8 mouse cellular contexts compared by ENCODE assay signal in the genomic region with DNA sequence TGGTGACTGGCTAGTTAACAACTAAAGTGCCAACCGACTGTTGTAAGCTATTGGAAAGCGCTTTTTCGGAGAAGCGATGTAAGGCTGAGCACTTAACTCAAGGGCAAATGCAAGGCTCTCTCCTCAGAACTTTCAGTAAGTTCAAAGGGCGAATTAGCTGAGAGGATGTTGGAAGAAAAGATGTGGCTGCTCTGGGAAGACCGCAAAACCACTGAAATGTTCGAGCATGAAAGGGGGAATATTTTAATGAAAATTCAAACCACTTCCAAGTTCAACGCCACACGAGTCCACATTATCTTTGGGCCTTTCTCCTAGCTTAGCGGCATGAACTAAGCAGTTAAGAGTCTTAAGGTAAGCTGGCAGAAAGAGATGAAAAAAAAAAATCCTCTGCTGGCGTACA. TPM values are rescaled to one million over a fixed set of nuclear protein-coding genes. Genes with fewer than 3 reads are reported as not detected.
DNase-seq lines count a peak whose midpoint lies in the region; ATAC-seq lines count a peak whose summit lies in the region.

No protein-coding gene starts in this region.

- H3K36me3 ChIP-seq in lung, embryonic 15.5 days = peaks cover 5% of the 10 kb centered on the region; the same call in 1 of the 2 replicates
- peaks cover 27% of the 10 kb centered on the region for H3K36me3 ChIP-seq in embryonic facial prominence, embryonic 10.5 days (replicated peaks)
- 0 out of 2 replicates have a peak, but pooled peaks cover 3% of the 10 kb centered on the region for H3K36me3 ChIP-seq in intestine, embryonic 16.5 days (ENCODE audit: control insufficient read depth, insufficient read depth, low read length)

- peaks cover 27% of the 10 kb centered on the region for H3K4me1 ChIP-seq in lung, embryonic 15.5 days
- H3K4me1 ChIP-seq in embryonic facial prominence, embryonic 10.5 days = peaks cover 23% of the 10 kb centered on the region
- peaks cover 17% of the 10 kb centered on the region for H3K4me1 ChIP-seq in intestine, embryonic 16.5 days (ENCODE audit: control insufficient read depth, insufficient read depth, low read length)

- peak overlapping the region; percentile 99; the same call in 1 of the 2 replicates for H3K27ac ChIP-seq in lung, embryonic 15.5 days
- peak overlapping the region; percentile 100 for H3K27ac ChIP-seq in embryonic facial prominence, embryonic 10.5 days (replicated peaks)
- no peak overlapping the region for H3K27ac ChIP-seq in intestine, embryonic 16.5 days (ENCODE audit: low read length)

- ATAC-seq in lung, embryonic 15.5 days (ENCODE audit: borderline replicate concordance, extremely low read depth, low FRiP score, low TSS enrichment) = no peak
- no peak for ATAC-seq in intestine, embryonic 16.5 days

- H3K9me3 ChIP-seq in lung, embryonic 15.5 days = no peaks in the 10 kb centered on the region
- no peaks in the 10 kb centered on the region for H3K9me3 ChIP-seq in embryonic facial prominence, embryonic 10.5 days
- H3K9me3 ChIP-seq in intestine, embryonic 16.5 days (ENCODE audit: control insufficient read depth, low read length) = no peaks in the 10 kb centered on the region

- no peaks in the 10 kb centered on the region for H3K27me3 ChIP-seq in lung, embryonic 15.5 days
- no peaks in the 10 kb centered on the region for H3K27me3 ChIP-seq in embryonic facial prominence, embryonic 10.5 days (replicated peaks; ENCODE audit: low read depth, poor library complexity, severe bottlenecking)
- no peaks in the 10 kb centered on the region for H3K27me3 ChIP-seq in intestine, embryonic 16.5 days (replicated peaks; ENCODE audit: control insufficient read depth, insufficient read depth, low read length)

- peak overlapping the region; percentile 84 for H3K4me3 ChIP-seq in lung, embryonic 15.5 days
- peak overlapping the region; percentile 91 for H3K4me3 ChIP-seq in embryonic facial prominence, embryonic 10.5 days
- peak overlapping the region; percentile 69 for H3K4me3 ChIP-seq in intestine, embryonic 16.5 days (ENCODE audit: low read length)

- H3K4me2 ChIP-seq in lung, embryonic 15.5 days = peak overlapping the region; percentile 67
- H3K4me2 ChIP-seq in intestine, embryonic 16.5 days (ENCODE audit: low read depth, low read length) = peak overlapping the region; percentile 67

- peak overlapping the region; percentile 70 for H3K9ac ChIP-seq in lung, embryonic 15.5 days
- H3K9ac ChIP-seq in intestine, embryonic 16.5 days (ENCODE audit: low read depth, low read length) = peak overlapping the region; percentile 86

- no peak for DNase-seq in lung, adult 18-20 months
- DNase-seq in embryonic facial prominence, embryonic 10.5 days (ENCODE audit: low spot score) = no peak
- peak; percentile 11 for DNase-seq in retina, embryonic 14.5 days (ENCODE audit: low spot score)
- no peak for DNase-seq in ovary, postnatal 10 days (ENCODE audit: low spot score)
- DNase-seq in layer of hippocampus, adult 9-11 months = no peak
- no peak for DNase-seq in adrenal gland, postnatal 10 days

- WGBS in lung, embryonic 15.5 days = 5% methylated on average over 11 of the region's 11 CpGs
- 15% methylated on average over 11 of the region's 11 CpGs for WGBS in embryonic facial prominence, embryonic 10.5 days
- WGBS in intestine, embryonic 16.5 days = 6% methylated on average over 11 of the region's 11 CpGs

RNA-seq across cellular contexts. Expression of a gene that starts 0.8 kb away (rescaled TPM):
- 40.9 and 41.0 TPM in 2 replicates for polyA plus RNA-seq in lung, embryonic 15.5 days (2015; fragmentation: Nextera tagmentation; extraction: Ambion mirVana)
- polyA plus RNA-seq in embryonic facial prominence, embryonic 10.5 days (2016; fragmentation: Nextera tagmentation; extraction: Ambion mirVana) = 38.7 and 44.3 TPM in 2 replicates
- 22.9 and 29.8 TPM in 2 replicates for polyA plus RNA-seq in intestine, embryonic 16.5 days (2015; fragmentation: Nextera tagmentation; extraction: Ambion mirVana)
- 10 to 100 TPM; 50.9 to 67.2 TPM for total RNA-seq in adrenal gland, postnatal 10 days (2021)

RNA-seq across cellular contexts. Expression of a gene that starts 1.0 kb away (rescaled TPM):
- polyA plus RNA-seq in lung, embryonic 15.5 days (2015; fragmentation: Nextera tagmentation; extraction: Ambion mirVana) = 4.6 and 5.0 TPM in 2 replicates
- 4.2 and 4.7 TPM in 2 replicates for polyA plus RNA-seq in embryonic facial prominence, embryonic 10.5 days (2016; fragmentation: Nextera tagmentation; extraction: Ambion mirVana)
- 1.2 and 1.7 TPM in 2 replicates for polyA plus RNA-seq in intestine, embryonic 16.5 days (2015; fragmentation: Nextera tagmentation; extraction: Ambion mirVana)
- 1 to 10 TPM; 2.7 to 4.1 TPM for total RNA-seq in adrenal gland, postnatal 10 days (2021)
